Mouse (Mus musculus): ENCODE measurements around the gene Nipa1.

Nipa1 gene

DNA sequence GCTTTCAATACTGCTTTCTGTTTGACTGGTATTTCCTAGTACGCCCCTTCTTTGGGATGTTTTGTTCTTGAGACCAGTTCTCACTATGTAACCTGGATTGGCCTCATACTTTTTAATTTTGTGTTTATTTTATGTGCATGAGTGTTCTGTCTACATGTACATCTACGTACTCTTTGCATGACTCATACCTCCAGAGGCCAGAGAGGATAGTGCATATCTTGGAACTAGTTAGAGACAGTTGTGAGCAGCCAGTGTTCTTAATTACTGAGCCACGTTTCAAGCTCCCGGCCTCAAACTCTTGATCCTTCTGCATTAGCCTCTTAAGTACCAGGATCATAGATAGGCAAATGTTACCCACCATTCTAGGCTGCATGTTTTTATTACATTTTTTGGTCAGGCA, 81.4 kb downstream of the Nipa1 start:
- no peak for DNase-seq (ENCODE audit: low read depth in 1 of 2, low spot score in 2 of 2)

DNA sequence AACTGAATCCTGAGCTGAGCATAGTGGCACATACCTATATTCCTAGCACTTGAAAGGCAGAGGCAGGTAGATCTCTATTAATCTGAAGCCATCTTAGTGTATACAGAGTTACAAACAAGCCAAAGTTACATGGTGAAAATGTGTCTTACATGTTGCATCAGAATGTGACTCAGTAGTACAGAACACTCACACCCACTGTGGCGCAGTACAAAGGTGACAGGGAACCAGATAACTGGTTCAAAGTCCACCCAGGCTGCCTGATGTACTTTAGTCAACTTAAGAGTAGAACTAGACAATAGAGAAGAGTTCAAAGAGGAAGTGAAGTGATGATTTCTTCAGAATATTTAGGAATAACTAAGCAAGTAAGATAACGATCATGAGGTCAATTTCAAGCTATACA, 84.7 kb downstream of the Nipa1 start:
- DNase-seq (ENCODE audit: low read depth in 1 of 2, low spot score in 2 of 2): no peak

DNA sequence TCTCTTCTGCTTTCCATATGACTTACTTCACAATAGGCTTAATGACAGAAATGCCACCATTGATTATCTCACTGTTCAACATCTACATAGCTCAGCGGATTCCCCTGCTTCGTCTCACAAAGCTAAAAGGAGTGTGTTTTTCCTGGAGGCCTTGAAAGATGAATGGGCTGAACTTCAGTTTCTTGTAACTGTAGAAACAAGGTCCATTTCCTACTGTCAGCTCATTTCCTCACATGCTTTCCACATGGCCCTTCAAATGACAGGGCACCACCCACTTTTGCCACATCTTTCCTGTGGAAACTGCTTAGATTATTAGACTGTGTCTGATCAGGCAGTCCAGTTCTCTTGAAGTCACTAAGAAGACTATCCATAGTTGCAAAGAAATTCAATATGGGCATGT, 91.1 kb downstream of the Nipa1 start:
- DNase-seq (ENCODE audit: low read depth in 1 of 2, low spot score in 2 of 2): no peak
